In genomic region chr1:151151089-151151488, GRCm38 (mm10) we compare ENCODE assay signal across 40 mouse cellular contexts. TPM values are rescaled to one million over a fixed set of nuclear protein-coding genes. Genes with fewer than 3 reads are reported as not detected.
"Had no signal": no experiment of that assay in that cellular context is flagged by ENCODE, and none has a peak within 500 bp of the region (broad histone marks: within the 10 kb centered on the region; RNA-seq: fewer than 3 reads in every experiment).

No protein-coding gene starts in this region.

- H3K4me1 ChIP-seq: hindbrain, embryonic 13.5 days; hindbrain, embryonic 15.5 days; liver, embryonic 13.5 days; liver, embryonic 15.5 days had no signal

- H3K4me3 ChIP-seq: heart, embryonic 13.5 days; heart, embryonic 15.5 days; hindbrain, embryonic 13.5 days; hindbrain, embryonic 15.5 days; limb, embryonic 13.5 days; limb, embryonic 15.5 days; liver, embryonic 13.5 days; liver, embryonic 15.5 days had no signal

- H3K4me2 ChIP-seq: heart, embryonic 11.5 days; heart, embryonic 13.5 days; heart, embryonic 15.5 days; hindbrain, embryonic 13.5 days; hindbrain, embryonic 15.5 days; limb, embryonic 13.5 days; limb, embryonic 15.5 days; liver, embryonic 11.5 days; liver, embryonic 13.5 days; liver, embryonic 15.5 days had no signal

- H3K36me3 ChIP-seq: heart, embryonic 13.5 days; heart, embryonic 15.5 days; hindbrain, embryonic 13.5 days; hindbrain, embryonic 15.5 days; limb, embryonic 13.5 days; limb, embryonic 15.5 days; liver, embryonic 13.5 days; liver, embryonic 15.5 days had no signal

- H3K27me3 ChIP-seq: heart, embryonic 13.5 days; heart, embryonic 15.5 days; hindbrain, embryonic 13.5 days; hindbrain, embryonic 15.5 days; limb, embryonic 13.5 days; limb, embryonic 15.5 days; liver, embryonic 15.5 days had no signal

- DNase-seq: gastrocnemius, postnatal 14 days; gastrocnemius, postnatal 36 days; heart, adult 18-20 months; heart, postnatal 14 days; heart, postnatal 36 days; kidney, adult 11 months; kidney, postnatal 10 days; kidney, postnatal 25 days; layer of hippocampus, adult 9-11 months; layer of hippocampus, postnatal 36 days; left cerebral cortex, postnatal 4 days; liver, embryonic 13.5 days; lung, adult 18-20 months had no signal

- H3K9ac ChIP-seq: heart, embryonic 13.5 days; heart, embryonic 15.5 days; hindbrain, embryonic 13.5 days; hindbrain, embryonic 15.5 days; limb, embryonic 13.5 days; limb, embryonic 15.5 days; liver, embryonic 13.5 days; liver, embryonic 15.5 days had no signal

- H3K27ac ChIP-seq: heart, embryonic 13.5 days; heart, embryonic 15.5 days; hindbrain, embryonic 13.5 days; hindbrain, embryonic 15.5 days; hindbrain, postnatal 0 days; limb, embryonic 13.5 days; limb, embryonic 15.5 days; liver, embryonic 13.5 days; liver, embryonic 15.5 days had no signal

- H3K9me3 ChIP-seq: heart, embryonic 13.5 days; heart, embryonic 15.5 days; hindbrain, embryonic 13.5 days; hindbrain, embryonic 15.5 days; limb, embryonic 13.5 days; limb, embryonic 15.5 days; liver, embryonic 13.5 days; liver, embryonic 15.5 days had no signal

- ATAC-seq: hindbrain, postnatal 0 days had no signal

RNA-seq across cellular contexts. Expression of gene Gm47985, which starts 31.2 kb away (rescaled TPM):
- total RNA-seq: gastrocnemius, postnatal 36 days; hematopoietic stem cell, adult 5-6 weeks; hindbrain, postnatal 0 days; layer of hippocampus, adult 18-20 months; layer of hippocampus, postnatal 14 days; layer of hippocampus, postnatal 36 days; left cerebral cortex, adult 18-20 months; left cerebral cortex, adult 8-10 months; left cerebral cortex, postnatal 10 days; left cerebral cortex, postnatal 25 days; left cerebral cortex, postnatal 4 days had no signal
- polyA plus RNA-seq: hindbrain, embryonic 15.5 days; hindbrain, postnatal 0 days; limb, embryonic 15.5 days had no signal

RNA-seq across cellular contexts. Expression of gene Gm8947, which starts 41.1 kb away (rescaled TPM):
- total RNA-seq: heart, adult 18-20 months; heart, adult 8-10 months; heart, postnatal 14 days; heart, postnatal 36 days; hematopoietic stem cell, adult 5-6 weeks; hindbrain, postnatal 0 days; layer of hippocampus, adult 18-20 months; layer of hippocampus, adult 8-10 months; layer of hippocampus, postnatal 14 days; layer of hippocampus, postnatal 36 days; left cerebral cortex, adult 18-20 months; left cerebral cortex, adult 8-10 months; left cerebral cortex, postnatal 10 days; left cerebral cortex, postnatal 25 days; left cerebral cortex, postnatal 4 days had no signal
- polyA plus RNA-seq: heart, embryonic 15.5 days; hindbrain, embryonic 11.5 days; hindbrain, embryonic 13.5 days; hindbrain, embryonic 15.5 days; hindbrain, postnatal 0 days; limb, embryonic 13.5 days; limb, embryonic 15.5 days had no signal

RNA-seq across cellular contexts. Expression of gene Gm47995, which starts 47.2 kb away (rescaled TPM):
- total RNA-seq: gastrocnemius, adult 8-10 months; heart, adult 18-20 months; heart, adult 8-10 months; heart, postnatal 14 days; heart, postnatal 36 days; hematopoietic stem cell, adult 5-6 weeks; hindbrain, postnatal 0 days; layer of hippocampus, adult 18-20 months; layer of hippocampus, adult 8-10 months; layer of hippocampus, postnatal 14 days; layer of hippocampus, postnatal 36 days; left cerebral cortex, adult 18-20 months; left cerebral cortex, adult 8-10 months; left cerebral cortex, postnatal 10 days; left cerebral cortex, postnatal 25 days; left cerebral cortex, postnatal 4 days had no signal
- polyA plus RNA-seq: heart, embryonic 13.5 days; heart, embryonic 15.5 days; heart, postnatal 0 days; hindbrain, embryonic 11.5 days; hindbrain, embryonic 13.5 days; hindbrain, embryonic 15.5 days; hindbrain, postnatal 0 days; intestine, embryonic 14.5 days; kidney, embryonic 16.5 days; limb, embryonic 11.5 days; limb, embryonic 13.5 days had no signal

RNA-seq across cellular contexts. Expression of gene 3110040M04Rik, which starts 52.8 kb away (rescaled TPM):
- total RNA-seq: gastrocnemius, adult 8-10 months; gastrocnemius, postnatal 14 days; gastrocnemius, postnatal 36 days; heart, adult 18-20 months; heart, adult 8-10 months; heart, postnatal 14 days; heart, postnatal 36 days; hematopoietic stem cell, adult 5-6 weeks; hindbrain, postnatal 0 days; layer of hippocampus, adult 18-20 months; layer of hippocampus, adult 8-10 months; layer of hippocampus, postnatal 14 days; layer of hippocampus, postnatal 36 days; left cerebral cortex, adult 18-20 months; left cerebral cortex, adult 8-10 months; left cerebral cortex, postnatal 10 days; left cerebral cortex, postnatal 25 days; left cerebral cortex, postnatal 4 days had no signal
- polyA plus RNA-seq: gonadal fat pad, adult 2 months; heart, embryonic 13.5 days; heart, embryonic 15.5 days; heart, postnatal 0 days; hindbrain, embryonic 13.5 days; hindbrain, embryonic 15.5 days; hindbrain, postnatal 0 days; limb, embryonic 11.5 days; limb, embryonic 13.5 days; limb, embryonic 15.5 days had no signal

RNA-seq across cellular contexts. Expression of gene Gm47996, which starts 58.8 kb away (rescaled TPM):
- total RNA-seq: gastrocnemius, postnatal 14 days; heart, adult 18-20 months; heart, adult 8-10 months; heart, postnatal 14 days; heart, postnatal 36 days; hindbrain, postnatal 0 days; layer of hippocampus, adult 18-20 months; layer of hippocampus, adult 8-10 months; layer of hippocampus, postnatal 14 days; layer of hippocampus, postnatal 36 days; left cerebral cortex, adult 18-20 months; left cerebral cortex, adult 8-10 months; left cerebral cortex, postnatal 10 days; left cerebral cortex, postnatal 25 days; left cerebral cortex, postnatal 4 days had no signal
- polyA plus RNA-seq: heart, embryonic 13.5 days; heart, embryonic 15.5 days; heart, postnatal 0 days; hindbrain, embryonic 13.5 days; hindbrain, embryonic 15.5 days; hindbrain, postnatal 0 days; intestine, embryonic 14.5 days; kidney, embryonic 14.5 days; limb, embryonic 13.5 days had no signal
